Mouse (Mus musculus) heart, adult 2 months (tissue): ENCODE measurements around the gene Jtb. TPM values are rescaled to one million over a fixed set of nuclear protein-coding genes. Genes with fewer than 3 reads are reported as not detected.

Experiments used
- DNase-seq, 2 experiments: peaks; one replicate each; pipeline ENCODE4 v3.0.0; 2021
- H3K27ac ChIP-seq: fragments of 200-600 bp; 2 replicates; pipeline ENCODE4 v1.8.1; 2022
- H3K27me3 ChIP-seq: fragments of 200-500 bp; 2 replicates; pipeline ENCODE4 v1.6.1; 2012; ENCODE audit warnings: mild to moderate bottlenecking, low read length, inconsistent platforms, mixed read lengths; ENCODE audit not compliant: control insufficient read depth, insufficient read depth
- H3K36me3 ChIP-seq: fragments of 200-500 bp; 2 replicates; pipeline ENCODE4 v1.6.1; 2012; ENCODE audit warnings: low read length, inconsistent platforms; ENCODE audit not compliant: control insufficient read depth, insufficient read depth
- H3K4me1 ChIP-seq: fragments of 200-500 bp; 2 replicates; pipeline ENCODE4 v1.6.1; 2011; ENCODE audit warnings: low read length; ENCODE audit not compliant: control insufficient read depth, insufficient read depth
- H3K4me3 ChIP-seq: fragments of 200-600 bp; 2 replicates; pipeline ENCODE4 v1.8.1; 2022
- H3K79me2 ChIP-seq: fragments of 200-500 bp; replicated peaks from 2 replicates; pipeline ENCODE4 v1.6.1; 2012; ENCODE audit warnings: mild to moderate bottlenecking, inconsistent platforms, low read length, moderate library complexity, mixed read lengths; ENCODE audit not compliant: control insufficient read depth, insufficient read depth
- H3K9ac ChIP-seq: fragments of 200-500 bp; 2 replicates; pipeline ENCODE4 v1.6.1; 2012; ENCODE audit warnings: low read depth, mild to moderate bottlenecking, control low read depth, inconsistent platforms, low read length, mixed read lengths
- CTCF ChIP-seq: fragments of 200-600 bp; IDR thresholded peaks from 2 replicates; pipeline ENCODE4 v1.8.1; 2022; ENCODE audit warnings: antibody characterized with exemption, mild to moderate bottlenecking, moderate library complexity
- EP300 ChIP-seq: fragments of 200-500 bp; IDR thresholded peaks from 2 replicates; pipeline ENCODE4 v1.6.1; 2011; ENCODE audit warnings: low read depth, low read length, control low read depth; ENCODE audit not compliant: insufficient read depth
- POLR2A ChIP-seq: fragments of 200-500 bp; IDR thresholded peaks from 2 replicates; pipeline ENCODE4 v1.6.1; 2011; ENCODE audit warnings: mild to moderate bottlenecking, low read depth, low read length, control low read depth; ENCODE audit not compliant: insufficient read depth
- WGBS: fragments of 180-500 bp; shearing (Covaris S2); methylation state at CpG from one replicate; pipeline ENCODE4 v1.1.7; 2018; 5-methylcytosine and 5-hydroxymethylcytosine counted together
- intact Hi-C: fragments of 180-260 bp; cut with DNase I; formaldehyde crosslinking; loops from one replicate; pipeline ENCODE4 v1.15.1; 2025
- long read RNA-seq: library from polyadenylated mRNA; stranded (forward); transcript quantifications from one replicate; pipeline ENCODE4 v2.0.0, GENCODE M21; 2021
- polyA plus RNA-seq: library from polyadenylated mRNA; depleted of rRNA; stranded (reverse); fragments of >200 nt; gene quantifications from 2 replicates; pipeline ENCODE4 v1.2.3, GENCODE M21; 2012; rRNA removed
- total RNA-seq, 2 experiments: library from RNA; stranded (reverse); gene quantifications; 2 replicates each; pipeline ENCODE4 v1.2.3; 2021

The Jtb gene
- total RNA-seq (10 to 100 TPM; 49.3 to 56.6 TPM), polyA plus RNA-seq (36.0 and 42.3 TPM in 2 replicates)
- long read RNA-seq, transcript Jtb-201 (5 exons, 1,101 nt), result major isoform, 47 of 53 reads
- long read RNA-seq, partial matches to known transcripts, result 1 of 53 reads
- long read RNA-seq, other reads (novel, unspliced or antisense), result 3 of 53 reads

DNA sequence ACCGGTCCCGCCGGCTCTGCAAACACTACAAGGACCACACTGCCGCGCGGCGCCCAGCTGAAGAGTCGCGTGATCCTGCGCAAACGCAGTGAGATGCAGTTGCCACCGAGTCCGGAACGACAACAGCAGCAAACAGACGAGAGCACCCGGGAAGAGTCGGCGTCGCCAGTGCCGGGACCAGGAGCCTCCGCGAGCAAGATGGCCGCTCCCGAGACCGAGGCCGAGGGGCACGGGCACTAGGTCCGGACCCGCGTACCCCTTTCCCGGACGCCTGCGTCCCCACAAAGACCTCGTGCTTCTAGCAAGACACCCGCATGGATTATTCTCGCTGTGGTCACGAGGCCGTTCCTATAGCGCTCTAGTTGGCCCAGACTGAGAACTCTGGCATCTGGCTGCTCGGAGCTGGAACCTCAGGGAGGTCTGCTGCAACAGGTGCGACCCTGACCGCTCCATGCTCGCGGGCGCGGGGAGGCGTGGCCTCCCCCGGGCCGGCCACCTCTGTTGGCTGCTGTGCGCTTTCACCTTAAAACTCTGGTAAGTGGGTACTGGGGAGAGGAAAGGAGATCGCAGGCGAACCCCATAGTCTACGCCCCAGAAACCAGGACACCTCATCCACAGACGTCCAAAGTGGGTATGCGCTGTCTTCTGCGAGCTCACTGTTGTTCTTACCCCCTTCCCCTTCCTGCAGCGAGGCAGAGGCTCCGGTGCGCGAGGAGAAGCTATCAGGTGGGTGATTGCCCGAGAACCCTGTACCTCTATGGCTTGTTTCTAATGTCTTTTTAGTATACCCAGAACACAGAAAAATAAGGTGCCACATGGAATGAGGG is at the start of gene Jtb:
Gene Jtb, plus strand, starts transcription at position 91 of the 827 bp plus-strand sequence.
- H3K79me2 ChIP-seq, result no peaks in the 10 kb centered on the region
- H3K4me3 ChIP-seq, result peak within 1 kb of the TSS; percentile 73
- peaks cover 1% of the 10 kb centered on the region; the same call in 1 of the 2 replicates for H3K4me1 ChIP-seq
- peak within 1 kb of the TSS; percentile 90 for H3K27ac ChIP-seq
- DNase-seq, result peak; percentile 90 to 95
- WGBS, result under 1% methylated on average over 61 of the region's 61 CpGs
- peak within 1 kb of the TSS; percentile 82 for H3K9ac ChIP-seq
- H3K36me3 ChIP-seq, result no peaks in the 10 kb centered on the region
- intact Hi-C loops, result loop anchor here (2.0 kb wide), 1 partner anchor 23 kb away; the partner anchor contains the start of gene Crtc2
- peak; percentile 79 for TF ChIP-seq EP300
- TF ChIP-seq CTCF, result 0 out of 2 replicates have a peak, but pooled peaks have one; percentile 16
- peak; percentile 91 for TF ChIP-seq POLR2A
- H3K27me3 ChIP-seq, result no peaks in the 10 kb centered on the region

DNA sequence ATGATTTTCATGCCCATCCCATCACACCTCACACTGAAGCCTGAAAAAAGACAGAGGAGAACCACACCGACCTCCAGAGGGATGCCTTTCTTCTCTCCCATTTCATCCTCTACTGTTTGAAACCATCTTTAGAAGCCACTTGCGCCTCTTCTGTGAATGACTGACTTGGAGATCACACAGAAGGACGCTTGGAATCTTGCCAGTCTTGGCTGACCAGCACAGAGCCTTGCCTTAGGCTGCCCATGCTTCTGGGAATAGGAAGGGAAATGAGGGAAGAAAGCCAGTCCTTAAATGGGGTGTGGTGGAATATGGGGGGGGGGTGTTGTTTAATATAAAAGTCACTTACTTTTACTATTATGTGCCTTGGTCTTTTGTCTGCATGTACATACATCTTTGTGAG is 47.8 kb upstream of the Jtb start:
- no peaks in the 10 kb centered on the region for H3K27me3 ChIP-seq
- H3K4me3 ChIP-seq, result no peak overlapping the region
- intact Hi-C loops, result no loop called here
- 66% methylated on average over 3 of the region's 3 CpGs for WGBS
- H3K79me2 ChIP-seq, result no peaks in the 10 kb centered on the region
- H3K4me1 ChIP-seq, result no peaks in the 10 kb centered on the region
- no peak overlapping the region for H3K9ac ChIP-seq
- no peak for DNase-seq
- TF ChIP-seq EP300, result no peak
- no peak for TF ChIP-seq POLR2A
- no peak for TF ChIP-seq CTCF
- no peak overlapping the region for H3K27ac ChIP-seq
- H3K36me3 ChIP-seq, result no peaks in the 10 kb centered on the region

DNA sequence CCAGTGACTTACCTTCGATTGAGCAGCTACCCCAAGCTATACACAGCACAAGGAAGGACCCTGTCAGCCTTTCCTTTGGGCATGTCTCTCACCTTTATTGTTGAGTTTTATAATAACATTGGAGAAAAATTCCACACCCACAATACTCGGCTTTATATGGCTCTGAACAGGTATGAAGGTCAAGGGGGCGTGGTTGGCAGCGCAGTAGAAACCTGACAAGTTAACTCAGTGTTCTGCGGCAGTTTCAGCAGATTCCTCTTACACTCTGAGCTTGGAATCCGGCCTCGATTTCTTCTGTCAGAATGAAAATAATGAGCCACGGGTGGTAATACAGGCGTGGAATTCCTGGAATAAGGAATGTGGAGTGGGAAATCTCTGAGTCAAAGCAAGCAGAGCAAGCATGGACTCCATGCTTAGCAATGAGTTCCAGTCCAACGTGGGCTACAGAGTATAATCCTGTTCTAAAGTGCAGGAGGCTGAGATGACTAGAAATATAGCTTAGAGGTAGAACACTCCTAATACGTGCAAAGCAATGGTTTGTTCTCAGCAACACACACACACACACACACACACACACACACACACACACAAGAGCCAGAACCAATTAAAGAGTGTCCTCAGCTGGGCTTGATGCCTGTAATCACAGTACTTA is 40.4 kb upstream of the Jtb start:
- TF ChIP-seq CTCF, result no peak
- TF ChIP-seq POLR2A, result no peak
- TF ChIP-seq EP300, result no peak

DNA sequence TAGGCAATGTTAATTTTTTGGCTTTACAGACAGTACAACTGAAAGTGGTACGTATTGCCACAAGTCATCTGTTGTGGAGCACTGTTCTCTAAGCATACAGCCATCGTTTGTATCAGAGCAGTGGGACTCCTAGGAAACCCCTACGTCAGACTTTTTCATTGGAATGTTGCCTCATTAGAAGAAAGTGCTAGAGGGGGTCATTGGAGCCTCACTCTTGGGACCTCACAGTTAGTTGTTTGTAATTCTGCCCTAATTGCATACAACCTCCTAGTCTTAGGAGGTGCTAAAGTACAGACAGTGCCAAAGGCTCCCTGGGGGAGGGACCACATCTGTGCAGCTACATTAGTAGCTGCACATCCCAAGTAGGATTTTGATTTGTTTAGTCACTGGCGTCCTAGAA is 36.6 kb upstream of the Jtb start:
- WGBS, result 78% methylated on average over 4 of the region's 4 CpGs
- H3K9ac ChIP-seq, result no peak overlapping the region
- no peak for TF ChIP-seq CTCF
- TF ChIP-seq EP300, result no peak
- no peak for TF ChIP-seq POLR2A
- no peaks in the 10 kb centered on the region for H3K36me3 ChIP-seq
- intact Hi-C loops, result no loop called here
- H3K27ac ChIP-seq, result no peak overlapping the region
- no peak overlapping the region for H3K4me3 ChIP-seq
- H3K79me2 ChIP-seq, result no peaks in the 10 kb centered on the region
- no peaks in the 10 kb centered on the region for H3K4me1 ChIP-seq
- DNase-seq, result no peak
- H3K27me3 ChIP-seq, result no peaks in the 10 kb centered on the region

More for the DNA sequence above, 40.4 kb upstream of the Jtb start:
- Histone ChIP-seq H3K36me3 (no peaks in the 10 kb centered on the region), H3K4me3 (no peak overlapping the region), H3K27ac (no peak overlapping the region), H3K4me1 (no peaks in the 10 kb centered on the region), H3K79me2 (no peaks in the 10 kb centered on the region), H3K9ac (no peak overlapping the region), H3K27me3 (no peaks in the 10 kb centered on the region)
- 78% methylated on average over 11 of the region's 11 CpGs for WGBS
- DNase-seq, result no peak
- intact Hi-C loops, result no loop called here

DNA sequence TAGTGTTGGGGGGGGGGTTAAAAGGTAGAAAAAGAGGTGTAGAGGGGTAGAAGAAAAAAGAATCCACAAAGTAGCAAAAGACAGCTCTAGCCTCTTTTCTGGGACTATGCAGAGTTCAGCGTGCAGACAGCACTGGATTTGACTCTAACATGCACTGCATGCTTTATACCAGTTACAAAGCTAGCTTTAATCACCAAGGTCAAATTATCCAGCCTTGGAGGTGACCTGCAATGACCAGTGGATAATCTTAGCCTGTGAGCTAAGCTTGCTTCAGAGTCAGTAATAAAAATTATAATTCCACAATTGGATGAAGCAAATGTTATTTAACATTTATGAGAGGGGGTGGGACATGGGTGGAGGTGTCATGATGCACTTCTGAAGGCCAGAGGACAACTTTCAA is 35.8 kb upstream of the Jtb start:
- TF ChIP-seq CTCF (no peak), EP300 (no peak), POLR2A (no peak)
- Histone ChIP-seq H3K36me3 (no peaks in the 10 kb centered on the region), H3K79me2 (no peaks in the 10 kb centered on the region), H3K27me3 (no peaks in the 10 kb centered on the region), H3K4me3 (no peak overlapping the region), H3K27ac (no peak overlapping the region), H3K9ac (no peak overlapping the region), H3K4me1 (no peaks in the 10 kb centered on the region)
- intact Hi-C loops, result no loop called here
- DNase-seq, result no peak
- 48% methylated on average over 1 of the region's 1 CpGs for WGBS
